Mouse (Mus musculus): ENCODE data around the gene Ppp1r9a. TPM values are rescaled to one million over a fixed set of nuclear protein-coding genes. Genes with fewer than 3 reads are reported as not detected.

Ppp1r9a gene
- total and polyA plus RNA-seq, 2 experiments from 2014 or later = 39.1 to 85.5 TPM

DNA sequence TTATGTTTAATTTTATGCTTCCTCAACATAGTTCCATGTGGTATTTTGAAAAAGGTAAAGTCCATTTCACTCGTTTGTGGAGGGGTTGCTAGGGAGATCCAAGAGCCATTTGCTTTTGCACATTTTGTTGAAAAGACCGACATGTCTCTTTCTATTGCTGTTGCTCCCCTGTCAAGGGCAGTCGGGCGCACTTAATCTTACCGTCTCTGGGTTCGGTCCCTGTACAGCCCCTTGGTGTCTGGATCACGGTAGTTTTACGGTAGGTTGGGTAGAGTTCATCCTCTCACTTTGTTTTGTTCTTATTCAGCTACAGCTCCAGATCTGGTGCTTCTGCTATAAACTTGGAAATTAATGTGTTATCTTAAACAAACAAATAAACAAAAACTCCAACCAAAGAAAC, 98.1 kb downstream of the Ppp1r9a start:
- TF ChIP-seq CTCF (IDR thresholded peaks at IDR 0.05; ENCODE audit: low read depth) = no peak
- Histone ChIP-seq H3K9me3 (ENCODE audit: low read length) (no peaks in the 10 kb centered on the region), H3K36me3 (ENCODE audit: insufficient read depth) (no peaks in the 10 kb centered on the region), H3K27ac (ENCODE audit: low read depth, low read length) (no peak overlapping the region), H3K4me3 (ENCODE audit: low read depth, low read length) (no peak overlapping the region), H3K4me1 (ENCODE audit: insufficient read depth) (no peaks in the 10 kb centered on the region), H3K27me3 (ENCODE audit: insufficient read depth, low read length) (no peaks in the 10 kb centered on the region), H3K9ac (no peak overlapping the region), H3K4me2 (ENCODE audit: low read depth) (no peak overlapping the region)
- WGBS = 42% methylated on average over 8 of the region's 8 CpGs
- ATAC-seq (no peak), DNase-seq (no peak)

- H3K27me3 ChIP-seq (ENCODE audit: insufficient read depth, low read length) = no peaks in the 10 kb centered on the region
- no peak for TF ChIP-seq CTCF (IDR thresholded peaks at IDR 0.05; ENCODE audit: low read depth)
- ATAC-seq (no peak), DNase-seq (no peak)
- H3K27ac ChIP-seq (ENCODE audit: low read depth, low read length) = no peak overlapping the region
- H3K9ac ChIP-seq = no peak overlapping the region
- H3K36me3 ChIP-seq (ENCODE audit: insufficient read depth) = no peaks in the 10 kb centered on the region
- H3K4me2 ChIP-seq (ENCODE audit: low read depth) = no peak overlapping the region
- H3K9me3 ChIP-seq (ENCODE audit: low read length) = no peaks in the 10 kb centered on the region
- 0 out of 2 replicates have a peak, but pooled peaks cover 3% of the 10 kb centered on the region for H3K4me1 ChIP-seq (ENCODE audit: insufficient read depth)
- 62% methylated on average over 22 of the region's 22 CpGs for WGBS
- no peak overlapping the region for H3K4me3 ChIP-seq (ENCODE audit: low read depth, low read length)
Observed at GRCm38 (mm10) chr6:5005491-5006275, 103.0 kb downstream of the Ppp1r9a start.

GRCm38 (mm10) chr6:5006283-5006946, 103.7 kb downstream of the Ppp1r9a start:
- 88% methylated on average over 6 of the region's 6 CpGs for WGBS
- H3K36me3 ChIP-seq (ENCODE audit: insufficient read depth) = no peaks in the 10 kb centered on the region
- ATAC-seq (no peak; the same call in 1 of the 2 replicates), DNase-seq (no peak)
- no peak overlapping the region for H3K27ac ChIP-seq (ENCODE audit: low read depth, low read length)
- H3K4me3 ChIP-seq (ENCODE audit: low read depth, low read length) = no peak overlapping the region
- H3K4me1 ChIP-seq (ENCODE audit: insufficient read depth) = 0 out of 2 replicates have a peak, but pooled peaks cover 6% of the 10 kb centered on the region
- no peaks in the 10 kb centered on the region for H3K9me3 ChIP-seq (ENCODE audit: low read length)
- H3K27me3 ChIP-seq (ENCODE audit: insufficient read depth, low read length) = no peaks in the 10 kb centered on the region
- H3K4me2 ChIP-seq (ENCODE audit: low read depth) = no peak overlapping the region
- no peak for TF ChIP-seq CTCF (IDR thresholded peaks at IDR 0.05; ENCODE audit: low read depth)
- H3K9ac ChIP-seq = no peak overlapping the region

DNA sequence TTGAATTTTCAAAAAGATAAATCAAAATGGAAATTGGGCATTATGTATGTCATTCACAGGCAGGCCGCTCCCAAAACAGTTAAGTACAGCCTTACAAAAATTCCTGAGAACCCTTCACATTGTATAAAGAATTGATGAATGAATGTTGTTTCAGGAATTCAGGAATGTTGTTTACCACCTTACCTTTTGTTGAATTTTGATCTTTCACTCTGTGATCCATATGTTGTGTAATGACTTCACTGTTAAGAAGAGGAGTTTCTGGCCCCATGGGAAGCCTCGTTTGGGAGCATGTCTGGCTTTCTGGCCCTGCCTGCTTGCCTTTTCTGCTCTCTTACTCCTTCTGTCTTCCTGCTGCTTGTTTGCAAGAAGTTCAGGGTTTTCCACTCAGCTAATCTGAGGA, 105.4 kb downstream of the Ppp1r9a start:
- Histone ChIP-seq H3K4me3 (ENCODE audit: low read depth, low read length) (no peak overlapping the region), H3K27ac (ENCODE audit: low read depth, low read length) (no peak overlapping the region), H3K27me3 (ENCODE audit: insufficient read depth, low read length) (no peaks in the 10 kb centered on the region), H3K9me3 (ENCODE audit: low read length) (no peaks in the 10 kb centered on the region), H3K9ac (no peak overlapping the region), H3K4me2 (ENCODE audit: low read depth) (no peak overlapping the region), H3K4me1 (ENCODE audit: insufficient read depth) (0 out of 2 replicates have a peak, but pooled peaks cover 6% of the 10 kb centered on the region), H3K36me3 (ENCODE audit: insufficient read depth) (no peaks in the 10 kb centered on the region)
- ATAC-seq (no peak), DNase-seq (no peak)
- 46% methylated on average over 2 of the region's 2 CpGs for WGBS
- no peak for TF ChIP-seq CTCF (IDR thresholded peaks at IDR 0.05; ENCODE audit: low read depth)

- no peak for TF ChIP-seq CTCF (IDR thresholded peaks at IDR 0.05; ENCODE audit: low read depth)
- Histone ChIP-seq H3K36me3 (ENCODE audit: insufficient read depth) (no peaks in the 10 kb centered on the region), H3K27me3 (ENCODE audit: insufficient read depth, low read length) (no peaks in the 10 kb centered on the region), H3K27ac (ENCODE audit: low read depth, low read length) (no peak overlapping the region), H3K4me1 (ENCODE audit: insufficient read depth) (0 out of 2 replicates have a peak, but pooled peaks cover 6% of the 10 kb centered on the region), H3K9ac (no peak overlapping the region), H3K9me3 (ENCODE audit: low read length) (no peaks in the 10 kb centered on the region), H3K4me2 (ENCODE audit: low read depth) (no peak overlapping the region), H3K4me3 (ENCODE audit: low read depth, low read length) (no peak overlapping the region)
- 81% methylated on average over 15 of the region's 15 CpGs for WGBS
- DNase-seq = no peak
- no peak for ATAC-seq
Observed at GRCm38 (mm10) chr6:5008603-5009002, 105.9 kb downstream of the Ppp1r9a start.

DNA sequence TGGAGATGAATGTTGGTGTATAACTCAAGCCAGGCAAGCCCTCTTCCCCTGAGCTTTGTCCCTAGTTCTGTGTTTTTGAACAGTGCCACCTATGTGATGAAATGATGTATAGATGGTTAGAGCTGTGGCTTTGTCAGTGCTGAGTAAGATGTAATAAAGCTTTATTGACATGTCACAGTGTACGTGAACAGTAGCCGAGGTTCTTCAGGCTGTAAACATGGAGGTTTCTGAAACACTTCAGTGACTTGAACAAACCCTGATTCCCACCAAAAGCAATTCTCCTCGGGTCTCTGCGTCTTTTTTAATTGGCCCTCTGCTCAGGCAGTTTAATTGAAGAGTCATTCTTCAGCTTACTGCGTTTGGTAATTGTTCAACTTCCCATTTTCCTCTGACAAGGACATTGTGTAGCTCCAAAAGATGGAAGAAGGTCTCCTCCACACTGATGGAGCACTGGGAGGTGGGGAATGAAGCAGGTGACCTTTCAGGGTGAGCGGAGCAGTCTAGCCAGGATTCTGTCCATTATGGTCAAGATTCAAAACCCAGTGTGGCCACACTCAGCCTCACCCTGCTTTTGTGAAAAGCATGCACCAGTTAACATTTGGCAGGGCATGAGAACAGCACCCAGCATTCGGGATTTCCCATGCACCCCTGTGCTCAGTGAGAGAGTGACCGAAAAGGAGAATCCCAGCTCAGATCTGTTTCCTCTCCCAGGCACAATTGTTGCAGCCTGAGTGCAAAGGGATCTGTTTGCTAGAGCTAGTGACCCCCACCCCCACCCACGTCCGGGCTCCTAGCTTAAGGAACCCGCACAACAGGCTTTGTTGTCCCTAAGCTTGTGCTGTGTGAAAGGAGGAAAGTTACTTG, 108.1 kb downstream of the Ppp1r9a start:
- Histone ChIP-seq H3K9ac (no peak overlapping the region), H3K36me3 (ENCODE audit: insufficient read depth) (no peaks in the 10 kb centered on the region), H3K9me3 (ENCODE audit: low read length) (no peaks in the 10 kb centered on the region), H3K27ac (ENCODE audit: low read depth, low read length) (no peak overlapping the region), H3K27me3 (ENCODE audit: insufficient read depth, low read length) (no peaks in the 10 kb centered on the region), H3K4me2 (ENCODE audit: low read depth) (no peak overlapping the region), H3K4me1 (ENCODE audit: insufficient read depth) (0 out of 2 replicates have a peak, but pooled peaks cover 6% of the 10 kb centered on the region), H3K4me3 (ENCODE audit: low read depth, low read length) (no peak overlapping the region)
- WGBS = 14% methylated on average over 11 of the region's 11 CpGs
- no peak for DNase-seq
- no peak for TF ChIP-seq CTCF (IDR thresholded peaks at IDR 0.05; ENCODE audit: low read depth)
- ATAC-seq = peak; percentile 42

Measured in forebrain, postnatal 0 days (tissue).